Mouse (Mus musculus): Measurements from ENCODE around the gene Dhrs13.

Gene Dhrs13

DNA sequence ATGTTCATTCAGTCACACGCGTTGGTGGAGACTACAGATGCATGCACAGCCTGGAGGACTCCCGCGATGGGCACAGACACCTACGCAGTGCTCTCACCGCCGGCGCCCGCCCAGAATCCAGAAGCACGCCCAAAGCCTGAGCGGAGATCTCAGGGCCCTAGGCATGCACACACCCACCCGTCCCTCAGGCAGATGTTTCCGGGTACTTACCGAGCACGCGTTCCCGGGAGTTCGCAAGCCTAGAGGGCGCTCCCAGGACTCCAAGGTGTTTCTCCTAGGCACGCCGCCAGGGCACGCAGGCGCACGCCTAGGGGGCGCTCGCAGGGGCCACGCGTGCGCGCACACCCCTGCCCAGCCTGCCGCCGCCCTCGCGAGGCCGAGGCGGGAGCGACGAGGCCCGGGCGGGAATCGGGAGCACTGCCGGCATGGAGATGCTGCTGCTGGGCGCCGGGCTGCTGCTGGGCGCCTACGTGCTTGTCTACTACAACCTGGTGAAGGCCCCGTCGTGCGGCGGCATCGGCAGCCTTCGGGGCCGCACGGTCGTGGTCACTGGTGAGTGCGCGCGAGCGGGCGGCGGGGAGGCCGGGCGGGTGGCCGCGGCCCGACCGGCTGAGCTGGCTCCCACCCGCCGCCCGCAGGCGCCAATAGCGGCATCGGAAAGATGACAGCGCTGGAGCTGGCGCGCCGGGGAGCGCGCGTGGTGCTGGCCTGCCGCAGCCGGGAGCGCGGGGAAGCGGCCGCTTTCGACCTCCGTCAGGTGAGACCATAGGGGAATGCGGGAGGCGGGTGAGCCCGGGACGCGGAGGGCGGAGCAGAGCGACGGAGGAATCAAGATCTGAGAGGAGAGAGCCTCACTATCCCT lies at the start of gene Dhrs13:
Gene Dhrs13 (plus strand): TSS at position 334 of the 862 bp plus-strand sequence.
- peak; percentile 82 to 90 for DNase-seq (ENCODE audit: low spot score in 2 of 2)

DNA sequence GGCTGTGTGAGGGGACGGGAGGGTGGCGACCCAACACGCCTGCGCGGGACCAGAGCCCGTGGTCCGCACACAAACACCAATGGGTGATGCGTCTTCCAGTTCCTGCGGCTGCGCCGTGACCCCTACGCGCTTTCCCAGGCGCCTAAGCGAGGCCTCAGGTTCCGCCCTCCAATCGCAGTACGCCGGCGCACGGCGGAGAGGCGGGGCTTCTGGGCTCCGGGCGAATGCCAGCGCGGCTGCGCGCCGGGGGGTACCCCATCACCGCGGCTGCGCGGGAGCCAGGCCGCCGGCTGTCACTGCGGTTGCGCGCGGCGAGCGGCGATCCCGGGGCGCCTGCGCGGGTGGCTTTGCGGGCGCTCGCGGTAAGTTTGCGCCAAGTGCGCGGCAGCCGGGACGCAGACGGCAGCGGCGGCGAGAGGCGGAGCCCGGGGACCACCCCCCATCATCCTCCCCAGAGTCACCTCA lies 49.6 kb upstream of the Dhrs13 start, which contains the start of gene Phf12:
Gene Phf12 (plus strand): TSS at position 314 of the 465 bp plus-strand sequence.
- peak; percentile 100 for DNase-seq (ENCODE audit: low spot score in 2 of 2)

DNA sequence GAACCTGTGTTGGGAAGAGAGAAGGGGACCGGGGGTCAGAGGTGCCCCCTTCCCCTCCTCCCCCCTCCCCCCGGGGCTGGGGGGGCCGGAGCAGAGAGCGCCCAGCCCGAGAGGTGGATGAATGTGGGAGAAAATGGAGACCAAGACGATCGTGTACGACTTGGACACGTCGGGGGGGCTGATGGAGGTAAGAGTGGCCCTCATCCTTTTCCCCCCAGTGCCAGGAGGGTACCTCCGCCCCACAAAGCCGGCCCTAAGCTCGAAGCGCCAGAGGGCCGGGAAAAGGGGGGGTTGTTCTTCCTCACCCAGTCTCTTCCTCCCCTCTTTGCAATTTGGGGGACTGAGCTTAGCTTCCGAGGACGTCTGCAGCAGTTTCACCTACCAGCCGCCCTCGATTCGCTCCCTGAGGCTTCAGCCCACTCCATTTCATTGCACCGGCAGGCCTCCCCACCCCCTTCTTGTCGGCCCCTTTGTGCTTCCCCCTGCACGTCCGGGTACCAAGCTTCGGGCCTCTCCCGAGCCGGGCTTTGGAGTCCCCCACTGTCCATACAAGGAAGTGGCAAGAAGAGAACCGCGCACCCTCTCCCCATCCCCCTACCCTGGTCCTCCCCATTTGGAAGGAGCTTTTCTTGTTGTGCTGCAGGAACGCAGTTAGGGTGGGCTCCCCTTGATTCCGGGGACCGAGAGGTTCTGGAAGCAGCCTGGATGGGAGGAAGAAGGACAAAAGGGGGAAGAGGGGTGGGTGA lies 48.7 kb upstream of the Dhrs13 start:
- peak; percentile 46 to 63 for DNase-seq (ENCODE audit: low spot score in 2 of 2)

DNA sequence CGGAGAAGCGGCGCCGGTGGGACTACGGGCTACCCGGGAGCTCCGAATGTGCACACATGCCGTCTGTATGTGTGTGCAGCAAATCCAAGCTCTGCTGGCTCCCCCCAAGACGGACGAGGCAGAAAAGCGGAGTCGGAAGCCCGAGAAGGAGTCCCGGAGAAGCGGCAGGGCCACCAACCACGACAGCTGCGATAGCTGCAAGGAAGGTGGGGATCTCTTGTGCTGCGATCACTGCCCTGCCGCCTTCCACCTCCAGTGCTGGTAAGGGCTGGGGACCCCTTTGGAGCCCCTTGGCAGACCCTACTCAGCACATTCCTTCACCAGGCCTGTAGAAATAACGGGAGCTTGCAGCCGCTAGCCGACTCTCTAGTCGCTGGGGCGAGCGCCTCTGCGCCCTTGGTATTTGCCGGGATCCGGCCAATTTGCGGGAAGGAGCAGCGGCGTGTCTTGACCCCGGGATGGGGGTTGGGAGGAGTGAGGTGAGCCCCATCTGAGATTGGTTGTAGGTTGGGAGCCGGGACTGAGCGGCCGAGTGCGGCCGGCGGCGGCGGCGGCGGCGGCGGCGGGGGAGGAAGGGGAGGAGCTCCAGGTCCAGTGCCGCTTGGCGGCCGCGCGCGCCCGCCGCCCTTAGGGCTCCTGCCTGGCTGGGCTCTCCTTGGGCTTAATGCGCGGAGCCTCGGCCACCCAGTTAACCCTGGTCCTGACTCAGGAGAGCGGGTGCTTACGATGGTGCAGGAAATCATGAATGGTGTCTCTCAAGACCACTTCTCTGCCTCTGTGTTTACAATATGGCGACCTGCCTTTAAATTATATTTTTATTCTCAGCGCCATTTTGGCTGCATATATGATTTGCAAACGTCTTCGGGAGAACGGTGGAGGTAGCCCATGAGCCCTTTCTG lies 47.9 kb upstream of the Dhrs13 start:
- peak in 1 of 2 experiments; percentile 49 for DNase-seq (ENCODE audit: low spot score in 2 of 2)

DNA sequence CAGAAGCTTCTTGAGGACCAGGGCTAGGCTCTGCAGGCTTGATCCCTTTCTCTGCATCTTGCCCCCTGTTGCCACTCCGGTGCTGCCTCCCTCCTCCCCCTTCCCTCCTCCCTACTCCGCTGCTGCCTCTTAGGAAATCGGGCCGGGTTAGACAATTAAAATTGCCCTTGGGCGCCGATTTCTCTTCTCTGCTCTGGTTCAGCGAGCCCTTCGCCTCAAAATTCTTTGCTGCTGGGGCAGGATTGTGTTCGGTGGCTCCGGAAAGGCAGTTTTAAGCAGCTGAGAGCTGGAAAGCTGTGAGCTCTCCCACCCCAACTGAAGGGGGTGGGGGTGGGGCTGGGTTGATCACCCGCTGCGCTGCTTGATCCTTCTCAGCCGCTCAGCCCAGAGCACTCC lies 47.2 kb upstream of the Dhrs13 start:
- peak in 1 of 2 experiments; percentile 49 for DNase-seq (ENCODE audit: low spot score in 2 of 2)

DNA sequence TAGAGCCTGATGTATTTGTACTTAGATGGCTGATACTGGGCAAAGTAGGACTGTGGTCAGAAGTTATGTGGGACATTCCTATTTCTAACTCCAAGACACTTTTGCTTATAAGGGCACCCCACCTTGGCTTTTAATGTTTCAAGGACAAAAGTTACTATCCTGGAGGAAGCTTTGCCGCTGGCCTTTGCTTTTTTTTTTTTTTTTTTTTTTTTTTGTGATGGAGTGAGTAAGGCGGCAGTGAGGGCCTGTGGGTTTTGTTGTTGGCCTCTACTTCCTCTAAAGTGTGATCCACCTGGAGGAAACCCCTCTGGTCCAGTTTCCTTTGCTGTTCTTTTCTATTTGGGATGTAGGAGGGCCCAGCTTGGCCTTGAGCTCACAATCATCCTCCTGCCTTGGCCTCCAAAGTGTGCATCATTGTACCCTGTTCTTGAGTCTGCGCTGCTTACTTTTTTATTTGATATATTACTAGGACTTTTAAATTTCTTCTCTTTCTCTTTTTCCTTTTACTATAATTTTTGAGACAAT lies 46.5 kb upstream of the Dhrs13 start:
- DNase-seq (ENCODE audit: low spot score in 2 of 2), result no peak

DNA sequence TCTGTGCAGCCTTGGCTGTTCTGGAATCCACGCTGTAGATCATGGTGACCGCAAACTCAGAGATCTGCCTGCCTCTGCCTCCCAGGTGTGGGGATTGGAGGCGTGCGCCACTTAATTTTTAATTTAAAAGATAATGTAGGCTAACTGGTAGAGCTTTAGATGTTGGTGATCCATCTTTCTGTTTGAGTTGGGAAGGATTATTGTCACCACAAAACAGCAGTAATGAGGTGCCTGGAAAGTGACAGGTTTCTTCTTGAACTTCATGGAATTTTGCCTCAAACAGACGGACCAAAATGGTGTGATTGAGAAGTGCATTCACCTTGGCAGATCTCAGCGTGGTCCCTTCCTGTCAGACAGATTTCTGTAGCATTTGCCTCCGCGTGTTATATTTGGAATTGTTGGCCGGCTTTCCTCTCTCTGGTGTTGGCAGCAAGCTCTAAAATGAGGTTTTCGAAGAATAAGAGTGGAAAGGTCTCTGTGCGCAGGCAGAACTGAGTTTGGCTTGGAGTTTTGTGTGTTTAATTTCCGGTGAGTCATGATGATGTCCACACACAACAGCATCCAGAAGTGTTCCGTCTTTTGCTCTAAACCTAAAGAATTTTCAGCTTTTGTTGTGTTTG lies 42.9 kb upstream of the Dhrs13 start:
- no peak for DNase-seq (ENCODE audit: low spot score in 2 of 2)

DNA sequence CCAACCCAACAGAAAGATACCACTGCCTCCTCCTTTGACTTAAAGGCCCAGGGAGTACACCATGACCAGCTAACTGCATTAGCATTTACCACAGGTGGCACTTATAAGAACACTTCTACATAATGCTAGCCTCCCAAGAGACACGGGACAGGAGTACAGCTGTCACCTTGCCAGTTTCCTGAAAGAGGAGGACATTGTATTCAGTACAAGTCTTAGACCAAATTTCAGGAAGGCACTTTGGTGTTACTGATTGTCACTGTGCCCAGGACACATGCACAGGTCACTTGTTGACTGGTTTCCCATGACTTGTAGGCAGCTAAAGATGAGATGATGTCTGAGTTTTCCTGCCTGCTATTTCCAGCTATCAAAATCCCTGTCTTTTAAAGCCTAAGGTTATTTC lies 36.5 kb upstream of the Dhrs13 start:
- DNase-seq (ENCODE audit: low spot score in 2 of 2), result no peak

DNA sequence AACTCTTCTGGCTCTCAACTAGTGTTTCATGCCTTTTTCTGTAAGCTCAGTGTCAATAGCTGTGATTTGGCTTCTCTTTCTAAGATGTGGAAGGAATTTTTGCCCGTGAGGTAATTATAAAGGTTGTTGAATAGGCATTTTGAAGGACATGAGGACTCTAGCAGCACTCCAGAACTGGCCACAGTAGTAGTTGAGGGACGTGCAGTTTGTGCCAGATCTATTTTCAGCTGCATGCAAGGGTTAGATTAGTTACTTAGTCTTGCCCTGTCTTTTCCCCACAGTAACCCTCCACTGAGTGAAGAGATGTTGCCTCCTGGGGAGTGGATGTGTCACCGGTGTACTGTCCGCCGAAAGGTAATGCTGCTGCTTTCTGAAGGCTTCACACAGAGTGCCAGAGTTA lies 25.6 kb upstream of the Dhrs13 start:
- no peak for DNase-seq (ENCODE audit: low spot score in 2 of 2)

DNA sequence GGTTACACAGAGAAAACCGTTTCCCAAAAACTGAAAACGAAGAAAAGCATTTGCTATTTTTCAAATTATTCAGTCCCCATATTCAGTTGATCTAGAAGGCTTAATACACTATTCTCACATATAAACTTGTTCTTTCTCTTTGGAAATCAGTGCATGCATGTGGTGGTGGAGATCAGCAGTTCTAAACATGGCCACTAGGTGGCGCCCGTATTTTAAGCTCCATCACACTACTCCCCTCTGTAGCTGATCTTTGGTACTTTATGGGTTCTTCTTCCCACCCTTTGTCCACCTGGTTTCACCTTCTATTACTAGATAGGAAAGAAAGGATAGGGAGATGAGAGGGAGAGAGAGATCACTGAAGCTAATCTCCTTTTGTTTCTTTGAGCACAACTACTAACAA lies 12.4 kb upstream of the Dhrs13 start:
- peak in 1 of 2 experiments; percentile 78 for DNase-seq (ENCODE audit: low spot score in 2 of 2)

DNA sequence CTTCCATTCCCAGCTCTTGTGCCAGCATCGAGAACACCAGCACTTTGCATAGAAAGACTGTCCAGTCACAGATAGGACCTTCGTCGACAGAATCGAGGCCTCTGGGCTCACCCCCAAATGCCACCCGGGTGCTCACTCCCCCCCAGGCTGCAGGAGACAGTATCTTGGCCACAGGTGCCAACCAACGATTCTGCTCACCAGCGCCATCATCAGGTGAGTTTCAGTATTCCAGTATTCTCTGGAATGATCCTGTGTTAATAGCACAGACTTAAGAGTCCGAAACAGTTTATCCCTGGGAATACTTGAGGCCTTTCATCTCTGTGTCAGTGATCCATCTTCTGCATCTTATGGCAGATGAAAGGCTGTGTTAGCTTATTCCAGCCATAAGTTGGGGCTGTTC lies 8.5 kb upstream of the Dhrs13 start:
- no peak for DNase-seq (ENCODE audit: low spot score in 2 of 2)

DNA sequence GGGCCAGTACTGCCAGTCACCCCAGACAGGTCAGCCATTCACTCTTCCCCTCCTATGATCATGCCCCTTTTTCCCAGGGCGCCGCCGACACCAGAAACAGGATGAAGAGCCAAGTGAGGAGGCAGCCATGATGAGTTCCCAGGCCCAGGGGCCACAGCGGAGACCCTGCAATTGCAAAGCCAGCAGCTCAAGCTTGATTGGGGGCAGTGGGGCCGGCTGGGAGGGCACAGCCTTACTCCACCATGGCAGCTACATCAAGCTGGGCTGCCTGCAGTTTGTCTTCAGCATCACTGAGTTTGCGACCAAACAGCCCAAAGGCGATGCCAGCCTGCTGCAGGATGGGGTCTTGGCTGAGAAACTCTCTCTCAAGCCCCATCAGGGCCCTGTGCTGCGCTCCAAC lies 2.8 kb upstream of the Dhrs13 start:
- no peak for DNase-seq (ENCODE audit: low spot score in 2 of 2)

DNA sequence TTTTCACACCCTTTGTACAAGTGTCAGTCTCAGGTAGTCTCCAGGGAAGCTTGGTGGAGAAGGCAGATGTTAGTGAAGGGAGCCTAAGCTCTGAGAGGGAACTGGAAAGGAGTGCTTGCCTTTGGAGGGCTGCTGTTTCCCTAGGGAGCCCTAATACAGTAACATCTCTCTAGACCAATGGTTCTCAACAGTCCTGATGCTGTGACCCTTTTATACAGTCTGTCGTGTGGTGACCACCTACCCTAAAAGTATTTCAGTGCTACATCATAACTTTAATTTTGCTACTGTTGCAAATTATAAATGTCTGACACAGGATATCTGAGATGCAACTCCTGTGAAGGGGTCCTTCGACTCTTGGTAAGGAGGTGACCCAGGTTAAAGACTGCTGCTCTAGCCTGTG lies 1.5 kb upstream of the Dhrs13 start:
- DNase-seq (ENCODE audit: low spot score in 2 of 2), result no peak

DNA sequence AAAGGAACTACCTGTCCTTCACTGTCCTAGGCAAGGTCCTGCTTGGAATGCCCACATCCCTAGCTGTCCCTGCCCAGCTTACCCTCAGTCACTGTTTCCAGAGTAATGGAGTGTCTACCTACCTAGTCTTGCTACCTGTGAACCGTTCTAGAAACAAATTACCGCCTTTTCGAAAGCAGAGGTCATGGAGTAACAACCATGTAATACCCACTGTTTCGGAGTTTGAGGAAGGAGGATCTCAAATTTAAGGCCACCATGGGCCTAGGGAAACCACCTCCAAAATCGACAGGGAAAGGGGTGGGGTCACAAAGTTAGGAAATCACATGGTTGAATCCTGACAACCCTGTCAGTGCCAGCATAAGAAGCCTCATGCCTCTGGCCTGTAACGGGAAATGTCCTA lies 691 bp upstream of the Dhrs13 start:
- no peak for DNase-seq (ENCODE audit: low spot score in 2 of 2)

DNA sequence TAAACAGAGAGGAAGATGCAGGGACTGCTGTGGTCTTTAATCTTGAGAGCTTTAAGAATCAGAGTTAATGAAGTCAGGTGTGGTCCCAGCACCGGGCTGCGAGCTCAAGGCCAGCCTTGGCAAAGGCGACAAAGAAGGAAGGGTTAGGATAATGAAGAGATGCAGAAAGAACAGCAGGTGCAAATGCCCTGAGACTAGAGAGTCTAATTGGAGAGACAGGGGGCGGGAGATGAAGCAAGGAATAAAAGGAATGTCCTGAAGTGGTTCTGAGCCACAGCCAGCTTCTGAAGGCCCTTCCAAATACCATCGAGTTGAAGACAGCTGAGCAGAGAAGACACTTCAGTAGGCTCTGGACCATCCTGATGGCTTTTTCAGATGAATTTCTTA lies 722 bp downstream of the Dhrs13 start:
- no peak for DNase-seq (ENCODE audit: low spot score in 2 of 2)

DNA sequence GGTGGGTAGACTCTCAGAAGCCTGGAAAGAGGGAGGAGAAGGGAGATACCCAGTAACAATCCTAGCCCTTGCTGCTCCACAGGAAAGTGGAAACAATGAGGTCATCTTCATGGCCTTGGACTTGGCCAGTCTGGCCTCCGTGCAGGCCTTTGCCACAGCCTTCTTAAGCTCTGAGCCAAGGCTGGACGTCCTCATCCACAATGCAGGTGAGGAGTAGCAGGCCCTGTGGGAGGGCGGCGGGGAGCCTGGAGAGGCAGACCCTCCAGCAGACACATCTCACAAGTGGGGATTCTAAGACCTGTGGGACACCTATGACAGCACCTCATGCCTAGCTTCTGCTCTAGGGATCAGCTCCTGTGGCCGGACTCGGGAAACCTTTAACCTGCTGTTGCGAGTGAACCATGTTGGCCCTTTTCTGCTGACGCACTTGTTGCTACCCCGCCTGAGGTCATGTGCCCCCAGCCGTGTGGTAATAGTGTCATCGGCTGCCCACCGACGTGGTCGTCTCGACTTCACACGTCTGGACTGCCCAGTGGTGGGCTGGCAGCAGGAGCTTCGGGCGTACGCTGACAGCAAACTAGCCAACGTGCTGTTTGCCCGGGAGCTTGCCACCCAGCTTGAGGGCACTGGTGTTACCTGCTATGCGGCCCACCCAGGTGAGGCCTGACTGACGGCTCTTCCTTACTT lies 2.0 kb downstream of the Dhrs13 start:
- no peak for DNase-seq (ENCODE audit: low spot score in 2 of 2)

DNA sequence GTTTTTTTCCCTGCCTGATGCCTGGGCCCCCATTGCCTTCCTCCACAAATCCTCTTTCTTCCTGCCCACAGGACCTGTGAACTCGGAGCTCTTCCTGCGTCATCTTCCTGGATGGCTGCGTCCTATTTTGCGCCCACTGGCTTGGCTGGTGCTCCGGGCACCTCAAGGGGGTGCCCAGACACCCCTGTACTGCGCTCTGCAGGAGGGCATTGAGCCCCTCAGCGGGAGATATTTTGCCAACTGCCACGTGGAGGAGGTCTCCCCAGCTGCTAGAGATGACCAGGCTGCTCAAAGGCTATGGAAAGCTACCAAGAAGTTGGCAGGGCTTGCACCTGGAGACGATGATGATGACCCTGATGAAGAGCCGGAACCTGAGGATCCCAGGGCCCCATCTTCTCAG lies 4.7 kb downstream of the Dhrs13 start:
- DNase-seq (ENCODE audit: low spot score in 2 of 2), result no peak

DNA sequence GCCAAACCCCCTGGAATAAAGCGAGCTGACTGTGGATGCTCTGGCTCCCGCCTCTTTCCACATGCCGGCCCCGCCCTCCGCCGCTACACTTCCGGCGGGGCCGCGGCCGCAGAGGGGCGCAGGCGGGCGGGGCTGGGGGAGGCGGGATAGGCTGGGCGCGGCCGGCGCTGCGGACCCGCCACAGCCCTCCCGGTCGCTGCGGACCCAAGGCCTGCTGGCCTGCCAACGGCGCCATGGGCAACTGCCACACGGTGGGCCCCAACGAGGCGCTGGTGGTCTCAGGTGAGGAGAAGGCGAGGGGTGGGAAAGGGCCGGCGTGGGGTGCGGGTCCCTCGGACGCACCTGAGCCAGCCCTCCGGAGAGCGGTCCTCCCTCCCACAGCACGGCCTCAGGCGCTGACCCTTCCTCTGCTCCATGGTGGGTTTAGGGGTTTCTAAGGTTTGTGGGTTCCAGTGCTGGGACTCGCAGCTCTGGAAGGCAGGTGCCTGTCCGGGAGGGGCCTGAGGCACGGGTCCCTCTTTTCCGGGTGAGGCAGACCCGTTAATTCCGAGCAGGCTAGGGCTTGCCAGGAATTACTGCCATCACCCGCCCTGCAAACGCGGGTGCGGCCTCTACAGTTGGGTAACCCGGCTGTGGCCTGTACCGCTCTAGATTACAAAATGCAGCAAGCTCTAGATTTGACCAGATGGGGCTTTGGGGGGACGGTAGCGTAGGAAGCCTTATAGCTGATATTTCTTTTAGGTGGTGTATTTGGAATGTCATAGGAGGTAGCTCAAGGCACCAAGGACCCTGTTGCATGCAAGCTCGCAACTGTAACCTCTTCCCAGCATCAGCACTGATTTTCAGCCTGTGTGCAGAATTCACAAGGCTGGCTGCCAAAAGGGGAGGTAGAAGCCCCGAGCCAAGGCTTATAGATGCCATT lies 6.0 kb downstream of the Dhrs13 start, which contains the start of gene Flot2:
Gene Flot2 (plus strand): TSS at position 101 of the 922 bp plus-strand sequence.
- peak in 1 of 2 experiments; percentile 16 for DNase-seq (ENCODE audit: low spot score in 2 of 2)

DNA sequence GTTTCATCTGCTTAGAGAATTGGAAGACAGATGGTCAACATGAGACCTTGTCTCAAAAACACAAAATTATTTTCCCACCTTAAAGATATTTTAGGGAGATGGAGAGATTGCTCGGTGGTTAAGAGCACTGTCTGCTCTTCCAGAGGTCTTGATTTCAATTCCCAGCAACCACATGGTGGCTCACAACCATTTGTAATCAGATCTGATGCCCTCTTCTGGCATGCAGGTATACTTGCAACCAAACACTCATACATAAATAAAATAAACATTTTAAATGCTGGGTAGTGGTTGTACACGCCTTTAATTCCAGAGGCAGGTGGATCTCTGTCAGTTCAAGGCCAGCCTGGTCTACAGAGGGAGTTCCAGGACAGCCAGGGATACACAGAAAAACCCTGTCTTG lies 8.8 kb downstream of the Dhrs13 start:
- no peak for DNase-seq (ENCODE audit: low spot score in 2 of 2)
